Mouse (Mus musculus) thymus, adult 2 months (tissue): ENCODE measurements at regions not wholly inside any gene's neighbourhood (a gene's known extent, or its start where the extent isn't known, plus 50 kb on each side); places are given as distances from the start of the nearest gene placed in this dataset.

Experiments
- CTCF ChIP-seq: fragments of 200-500 bp; IDR thresholded peaks from 2 replicates; pipeline ENCODE4 v1.5.1; 2012; ENCODE audit warnings: mild to moderate bottlenecking, control low read depth, low read length, moderate library complexity, borderline replicate concordance; ENCODE audit not compliant: control insufficient read depth, poor library complexity, insufficient read depth; ENCODE audit errors: extremely low read depth
- POLR2A ChIP-seq: fragments of 200-500 bp; IDR thresholded peaks from 2 replicates; pipeline ENCODE4 v1.6.1; 2012; ENCODE audit warnings: mild to moderate bottlenecking, low read length, control low read depth, moderate library complexity; ENCODE audit not compliant: control insufficient read depth, poor library complexity, insufficient read depth; ENCODE audit errors: extremely low read depth

DNA sequence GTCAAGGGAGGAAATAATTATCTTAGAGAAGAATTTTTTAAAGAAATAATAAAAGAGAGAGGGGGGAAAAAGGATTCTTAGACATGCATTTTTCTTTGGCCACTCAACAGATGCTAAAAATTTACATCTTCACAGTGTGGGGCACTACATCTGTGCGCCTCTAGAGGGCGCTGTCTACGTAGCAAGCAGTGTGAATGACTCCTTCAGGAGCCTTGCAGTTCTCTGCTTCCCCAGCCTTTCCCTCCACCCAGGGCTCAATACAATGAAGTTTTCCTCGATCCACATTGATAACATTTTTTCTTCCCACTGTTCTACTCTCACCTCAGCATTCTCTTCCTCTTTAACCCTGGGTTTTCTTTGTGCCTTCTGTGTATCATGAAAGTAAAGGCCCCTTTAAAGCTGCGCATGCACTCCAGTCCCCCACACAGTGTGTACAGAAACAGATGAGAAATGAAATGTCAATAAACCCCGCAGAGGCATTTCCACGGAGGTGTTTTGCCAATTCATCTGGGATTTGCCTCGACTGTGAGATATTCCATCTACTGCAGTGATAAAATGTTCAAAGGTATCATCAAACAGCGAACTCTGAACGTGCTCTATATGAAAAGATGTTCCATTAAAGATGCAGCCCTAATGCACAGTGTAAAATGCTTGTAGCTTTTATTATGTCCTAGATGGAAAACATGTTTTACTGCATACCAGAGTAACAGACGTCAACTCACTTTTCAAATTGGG is 181.2 kb downstream of the Rdh14 start:
- no peak for TF ChIP-seq CTCF
- no peak for TF ChIP-seq POLR2A
